Mouse (Mus musculus): Measurements from ENCODE around the gene Olfr656. TPM values are rescaled to one million over a fixed set of nuclear protein-coding genes. Genes with fewer than 3 reads are reported as not detected.

Gene Olfr656
- total RNA-seq (2012; rRNA removed): not detected in 2 replicates

DNA sequence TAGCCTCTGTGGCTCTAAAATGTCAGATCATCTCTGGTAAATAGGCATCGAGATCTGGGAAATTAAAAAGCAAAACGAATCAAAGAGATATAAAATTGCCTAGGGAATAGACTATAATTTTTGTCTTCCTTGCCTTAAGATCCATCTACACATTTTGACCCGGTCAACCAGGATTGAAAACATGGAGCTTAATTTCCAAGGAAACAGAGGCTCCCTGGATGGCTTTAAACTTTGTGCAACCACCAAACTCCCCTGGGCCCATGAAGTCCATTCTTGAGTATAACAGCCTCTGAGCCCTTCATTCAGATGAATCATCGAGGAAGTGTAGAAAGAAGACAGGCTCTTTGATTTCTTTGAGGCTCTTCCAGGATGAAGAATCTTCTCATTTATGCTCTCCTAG lies at the start of gene Olfr656:
Gene Olfr656 (plus strand): TSS at position 301 of the 400 bp plus-strand sequence.
- H3K36me3 ChIP-seq (ENCODE audit: control insufficient read depth, insufficient read depth, low read length, poor library complexity, severe bottlenecking): no peaks in the 10 kb centered on the region
- H3K9ac ChIP-seq (ENCODE audit: insufficient read depth, low read depth, low read length, poor library complexity, severe bottlenecking): no peak within 1 kb of the TSS
- TF ChIP-seq MAFK (IDR thresholded peaks at IDR 0.05; ENCODE audit: insufficient read depth, low read depth, low read length): no peak
- no peak for TF ChIP-seq CHD2 (IDR thresholded peaks at IDR 0.05; ENCODE audit: low read depth, low read length)
- TF ChIP-seq ZNF384 (IDR thresholded peaks at IDR 0.05; ENCODE audit: low read depth, low read length): no peak
- TF ChIP-seq ZC3H11A (IDR thresholded peaks at IDR 0.05; ENCODE audit: borderline replicate concordance, low read depth, low read length): no peak
- no peak for TF ChIP-seq HCFC1 (IDR thresholded peaks at IDR 0.05; ENCODE audit: borderline replicate concordance, insufficient read depth, low read length)
- H3K4me3 ChIP-seq (ENCODE audit: insufficient read depth in 1 of 2, low read depth in 1 of 2, low read length in 2 of 2, poor library complexity in 1 of 2, severe bottlenecking in 1 of 2): no peak within 1 kb of the TSS
- no peaks in the 10 kb centered on the region for H3K4me1 ChIP-seq (ENCODE audit: control insufficient read depth in 2 of 2, insufficient read depth in 2 of 2, low read length in 2 of 2, poor library complexity in 1 of 2)
- H3K27ac ChIP-seq (ENCODE audit: insufficient read depth, low read depth, low read length, poor library complexity, severe bottlenecking): no peak within 1 kb of the TSS
- in situ Hi-C loops (cut with MboI; ENCODE audit: low sequenced_read_pairs in 2 of 2, unreplicated experiment in 2 of 2): loop anchor here in 1 of 2 experiments (25.0 kb wide), 1 partner anchor 426 kb away; the partner anchor contains the start of genes Olfr648 and Olfr649
- no peaks in the 10 kb centered on the region for H3K9me3 ChIP-seq (ENCODE audit: control insufficient read depth, insufficient read depth, low read depth, low read length)
- no peak for DNase-seq (ENCODE audit: low read depth, low spot score)

DNA sequence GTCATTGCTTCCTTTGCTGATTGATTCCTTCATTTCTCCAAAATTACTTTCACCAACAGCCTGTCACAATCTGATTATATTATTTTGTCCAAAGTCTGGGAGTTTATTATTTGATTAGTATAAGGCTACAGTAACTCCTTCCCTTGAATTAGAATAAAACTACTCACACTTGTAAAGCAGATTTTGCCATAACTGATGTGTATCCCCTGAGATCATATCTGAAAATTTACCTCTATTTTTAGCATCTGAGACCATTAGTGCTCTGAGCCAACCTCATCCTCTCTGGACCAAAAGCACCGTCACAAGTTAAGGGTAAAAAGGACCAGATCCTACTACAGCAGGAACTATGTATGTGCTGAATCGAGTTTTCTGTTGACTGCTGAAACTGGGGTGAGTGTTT lies 36.7 kb upstream of the Olfr656 start, which contains the start of gene Olfr653:
Gene Olfr653 (plus strand): TSS at position 301 of the 400 bp plus-strand sequence.
- DNase-seq (ENCODE audit: low read depth, low spot score): no peak
- no peak within 1 kb of the TSS for H3K4me3 ChIP-seq (ENCODE audit: insufficient read depth in 1 of 2, low read depth in 1 of 2, low read length in 2 of 2, poor library complexity in 1 of 2, severe bottlenecking in 1 of 2)
- in situ Hi-C loops (cut with MboI; ENCODE audit: low sequenced_read_pairs in 2 of 2, unreplicated experiment in 2 of 2): no loop called here
- H3K4me1 ChIP-seq (ENCODE audit: control insufficient read depth in 2 of 2, insufficient read depth in 2 of 2, low read length in 2 of 2, poor library complexity in 1 of 2): no peaks in the 10 kb centered on the region
- TF ChIP-seq ZNF384 (IDR thresholded peaks at IDR 0.05; ENCODE audit: low read depth, low read length): no peak
- no peak for TF ChIP-seq CHD2 (IDR thresholded peaks at IDR 0.05; ENCODE audit: low read depth, low read length)
- TF ChIP-seq MAFK (IDR thresholded peaks at IDR 0.05; ENCODE audit: insufficient read depth, low read depth, low read length): no peak
- no peak for TF ChIP-seq HCFC1 (IDR thresholded peaks at IDR 0.05; ENCODE audit: borderline replicate concordance, insufficient read depth, low read length)
- no peak for TF ChIP-seq ZC3H11A (IDR thresholded peaks at IDR 0.05; ENCODE audit: borderline replicate concordance, low read depth, low read length)
- no peak within 1 kb of the TSS for H3K9ac ChIP-seq (ENCODE audit: insufficient read depth, low read depth, low read length, poor library complexity, severe bottlenecking)
- no peaks in the 10 kb centered on the region for H3K36me3 ChIP-seq (ENCODE audit: control insufficient read depth, insufficient read depth, low read length, poor library complexity, severe bottlenecking)
- no peak within 1 kb of the TSS for H3K27ac ChIP-seq (ENCODE audit: insufficient read depth, low read depth, low read length, poor library complexity, severe bottlenecking)
- H3K9me3 ChIP-seq (ENCODE audit: control insufficient read depth, insufficient read depth, low read depth, low read length): no peaks in the 10 kb centered on the region

DNA sequence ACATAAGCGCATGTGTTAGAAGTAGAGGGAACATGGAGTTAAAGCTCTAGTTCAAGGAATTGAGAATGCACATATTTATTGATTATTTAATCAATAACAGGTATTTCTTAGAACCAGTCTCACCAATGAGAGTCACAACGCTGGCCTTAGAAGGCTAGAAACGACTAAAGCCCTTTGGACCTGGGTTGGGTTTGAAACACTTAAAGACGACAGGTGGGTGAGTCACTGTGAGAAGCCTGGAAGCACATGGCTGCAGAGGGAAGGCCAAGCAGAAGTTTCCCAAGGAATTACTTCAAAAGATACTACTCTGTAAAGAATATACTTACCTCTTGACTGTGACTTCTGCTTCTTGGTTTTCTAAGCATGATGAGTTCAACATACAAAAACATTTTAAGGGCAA lies 32.9 kb upstream of the Olfr656 start:
- Histone ChIP-seq H3K4me3 (ENCODE audit: insufficient read depth in 1 of 2, low read depth in 1 of 2, low read length in 2 of 2, poor library complexity in 1 of 2, severe bottlenecking in 1 of 2) (no peak overlapping the region), H3K36me3 (ENCODE audit: control insufficient read depth, insufficient read depth, low read length, poor library complexity, severe bottlenecking) (no peaks in the 10 kb centered on the region), H3K27ac (ENCODE audit: insufficient read depth, low read depth, low read length, poor library complexity, severe bottlenecking) (no peak overlapping the region), H3K9me3 (ENCODE audit: control insufficient read depth, insufficient read depth, low read depth, low read length) (no peaks in the 10 kb centered on the region), H3K4me1 (ENCODE audit: control insufficient read depth in 2 of 2, insufficient read depth in 2 of 2, low read length in 2 of 2, poor library complexity in 1 of 2) (no peaks in the 10 kb centered on the region), H3K9ac (ENCODE audit: insufficient read depth, low read depth, low read length, poor library complexity, severe bottlenecking) (no peak overlapping the region)
- DNase-seq (ENCODE audit: low read depth, low spot score): no peak
- no peak for TF ChIP-seq CHD2 (IDR thresholded peaks at IDR 0.05; ENCODE audit: low read depth, low read length)
- no peak for TF ChIP-seq ZC3H11A (IDR thresholded peaks at IDR 0.05; ENCODE audit: borderline replicate concordance, low read depth, low read length)
- no peak for TF ChIP-seq MAFK (IDR thresholded peaks at IDR 0.05; ENCODE audit: insufficient read depth, low read depth, low read length)
- no peak for TF ChIP-seq ZNF384 (IDR thresholded peaks at IDR 0.05; ENCODE audit: low read depth, low read length)
- no peak for TF ChIP-seq HCFC1 (IDR thresholded peaks at IDR 0.05; ENCODE audit: borderline replicate concordance, insufficient read depth, low read length)
- in situ Hi-C loops (cut with MboI; ENCODE audit: low sequenced_read_pairs in 2 of 2, unreplicated experiment in 2 of 2): no loop called here

DNA sequence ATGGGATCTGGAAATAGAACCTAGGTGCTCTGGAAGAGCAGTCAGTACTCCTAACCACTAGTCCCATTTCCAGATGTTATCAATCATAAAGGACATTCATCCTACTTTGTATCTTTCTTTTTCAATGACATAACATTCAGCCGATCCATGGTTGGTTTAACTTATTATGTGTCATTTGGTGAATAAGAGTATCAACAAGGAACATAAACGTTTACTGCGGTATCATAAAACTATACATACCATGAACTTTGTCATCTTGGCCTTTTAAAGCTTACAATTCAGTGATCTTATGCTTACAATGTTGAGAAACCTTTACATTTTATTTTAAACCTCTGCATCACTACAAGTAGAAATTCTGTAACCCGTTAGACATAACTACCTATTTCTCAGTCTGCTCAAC lies 32.3 kb upstream of the Olfr656 start:
- H3K4me3 ChIP-seq (ENCODE audit: insufficient read depth in 1 of 2, low read depth in 1 of 2, low read length in 2 of 2, poor library complexity in 1 of 2, severe bottlenecking in 1 of 2): no peak overlapping the region
- no peak overlapping the region for H3K27ac ChIP-seq (ENCODE audit: insufficient read depth, low read depth, low read length, poor library complexity, severe bottlenecking)
- H3K36me3 ChIP-seq (ENCODE audit: control insufficient read depth, insufficient read depth, low read length, poor library complexity, severe bottlenecking): no peaks in the 10 kb centered on the region
- DNase-seq (ENCODE audit: low read depth, low spot score): no peak
- TF ChIP-seq ZNF384 (IDR thresholded peaks at IDR 0.05; ENCODE audit: low read depth, low read length) (no peak), HCFC1 (IDR thresholded peaks at IDR 0.05; ENCODE audit: borderline replicate concordance, insufficient read depth, low read length) (no peak), MAFK (IDR thresholded peaks at IDR 0.05; ENCODE audit: insufficient read depth, low read depth, low read length) (no peak), ZC3H11A (IDR thresholded peaks at IDR 0.05; ENCODE audit: borderline replicate concordance, low read depth, low read length) (no peak), CHD2 (IDR thresholded peaks at IDR 0.05; ENCODE audit: low read depth, low read length) (no peak)
- H3K4me1 ChIP-seq (ENCODE audit: control insufficient read depth in 2 of 2, insufficient read depth in 2 of 2, low read length in 2 of 2, poor library complexity in 1 of 2): no peaks in the 10 kb centered on the region
- no peaks in the 10 kb centered on the region for H3K9me3 ChIP-seq (ENCODE audit: control insufficient read depth, insufficient read depth, low read depth, low read length)
- in situ Hi-C loops (cut with MboI; ENCODE audit: low sequenced_read_pairs in 2 of 2, unreplicated experiment in 2 of 2): no loop called here
- H3K9ac ChIP-seq (ENCODE audit: insufficient read depth, low read depth, low read length, poor library complexity, severe bottlenecking): no peak overlapping the region

DNA sequence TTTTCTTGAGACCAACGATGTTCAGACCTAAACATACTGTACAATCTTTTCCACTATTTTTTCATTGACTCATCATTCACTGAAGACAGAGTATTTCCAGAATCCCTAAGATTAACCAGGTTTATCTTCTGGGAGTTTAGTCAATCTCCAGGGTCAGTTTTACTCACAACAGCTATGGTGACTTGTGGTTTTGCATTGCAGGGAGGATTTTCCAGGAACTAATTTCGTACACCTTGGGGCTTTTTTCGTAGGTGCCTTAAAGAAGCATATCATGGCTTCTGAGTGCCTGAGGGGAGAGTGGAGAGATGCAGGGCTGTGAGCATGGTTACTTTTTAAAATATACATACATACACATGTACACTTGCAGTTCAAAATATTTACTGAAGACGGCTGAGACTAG lies 27.0 kb upstream of the Olfr656 start, which contains the start of gene Olfr654:
Gene Olfr654 (plus strand): TSS at position 301 of the 400 bp plus-strand sequence.
- Histone ChIP-seq H3K36me3 (ENCODE audit: control insufficient read depth, insufficient read depth, low read length, poor library complexity, severe bottlenecking) (no peaks in the 10 kb centered on the region), H3K9me3 (ENCODE audit: control insufficient read depth, insufficient read depth, low read depth, low read length) (no peaks in the 10 kb centered on the region), H3K27ac (ENCODE audit: insufficient read depth, low read depth, low read length, poor library complexity, severe bottlenecking) (no peak within 1 kb of the TSS), H3K4me3 (ENCODE audit: insufficient read depth in 1 of 2, low read depth in 1 of 2, low read length in 2 of 2, poor library complexity in 1 of 2, severe bottlenecking in 1 of 2) (no peak within 1 kb of the TSS), H3K4me1 (ENCODE audit: control insufficient read depth in 2 of 2, insufficient read depth in 2 of 2, low read length in 2 of 2, poor library complexity in 1 of 2) (no peaks in the 10 kb centered on the region), H3K9ac (ENCODE audit: insufficient read depth, low read depth, low read length, poor library complexity, severe bottlenecking) (no peak within 1 kb of the TSS)
- in situ Hi-C loops (cut with MboI; ENCODE audit: low sequenced_read_pairs in 2 of 2, unreplicated experiment in 2 of 2): no loop called here
- DNase-seq (ENCODE audit: low read depth, low spot score): no peak
- TF ChIP-seq ZNF384 (IDR thresholded peaks at IDR 0.05; ENCODE audit: low read depth, low read length) (no peak), CHD2 (IDR thresholded peaks at IDR 0.05; ENCODE audit: low read depth, low read length) (no peak), MAFK (IDR thresholded peaks at IDR 0.05; ENCODE audit: insufficient read depth, low read depth, low read length) (no peak), HCFC1 (IDR thresholded peaks at IDR 0.05; ENCODE audit: borderline replicate concordance, insufficient read depth, low read length) (no peak), ZC3H11A (IDR thresholded peaks at IDR 0.05; ENCODE audit: borderline replicate concordance, low read depth, low read length) (no peak)

Measured in ES-E14 (cell line).